Mouse (Mus musculus) midbrain, embryonic 16.5 days (tissue): ENCODE data around the gene Tubb4b. TPM values are rescaled to one million over a fixed set of nuclear protein-coding genes. Genes with fewer than 3 reads are reported as not detected.

Source experiments
- ATAC-seq: fragments of 200-750 bp; cut with Nextera tagmentation; 2 replicates; pipeline ENCODE4 v1.8.0; 2017; ENCODE audit warnings: moderate TSS enrichment
- H3K27ac ChIP-seq: fragments of 300-500 bp; sonication (generic); 2 replicates; pipeline ENCODE4 v1.5.1; 2014; ENCODE audit warnings: mild to moderate bottlenecking, low read length, mixed read lengths
- H3K27me3 ChIP-seq: fragments of 300-500 bp; sonication (generic); 2 replicates; pipeline ENCODE4 v1.6.1; 2014; ENCODE audit warnings: low read depth, low read length, mixed read lengths; ENCODE audit not compliant: control insufficient read depth, insufficient read depth
- H3K36me3 ChIP-seq: fragments of 300-500 bp; sonication (generic); 2 replicates; pipeline ENCODE4 v1.6.1; 2014; ENCODE audit warnings: mild to moderate bottlenecking, low read length, moderate library complexity, mixed read lengths; ENCODE audit not compliant: control insufficient read depth, insufficient read depth
- H3K4me1 ChIP-seq: fragments of 300-500 bp; sonication (generic); 2 replicates; pipeline ENCODE4 v1.6.1; 2014; ENCODE audit warnings: mild to moderate bottlenecking, low read length, mixed read lengths; ENCODE audit not compliant: control insufficient read depth, insufficient read depth
- H3K4me2 ChIP-seq: fragments of 300-500 bp; sonication (generic); 2 replicates; pipeline ENCODE4 v1.6.1; 2014; ENCODE audit warnings: mild to moderate bottlenecking, low read length, mixed read lengths
- H3K4me3 ChIP-seq: fragments of 300-500 bp; sonication (generic); 2 replicates; pipeline ENCODE4 v1.5.1; 2014; ENCODE audit warnings: low read depth, mild to moderate bottlenecking, low read length, moderate library complexity, mixed read lengths
- H3K9ac ChIP-seq: fragments of 300-500 bp; sonication (generic); 2 replicates; pipeline ENCODE4 v1.6.1; 2014; ENCODE audit warnings: low read depth, low read length, mixed read lengths
- H3K9me3 ChIP-seq: fragments of 300-500 bp; sonication (generic); replicated peaks from 2 replicates; pipeline ENCODE4 v1.6.1; 2014; ENCODE audit warnings: mild to moderate bottlenecking, low read length, mixed read lengths; ENCODE audit not compliant: control insufficient read depth, poor library complexity, severe bottlenecking
- WGBS: fragments of 180-500 bp; shearing (Covaris S2); extraction: QIAGEN DNeasy Blood & Tissue Kit; methylation state at CpG from one replicate; pipeline ENCODE4 v1.1.7; 2014; 5-methylcytosine and 5-hydroxymethylcytosine counted together
- polyA plus RNA-seq: library from polyadenylated mRNA; unstranded; fragments of >200 nt; fragmentation: Nextera tagmentation; extraction: Ambion mirVana; gene quantifications from 2 replicates; pipeline ENCODE4 v1.2.1, GENCODE M21; 2015

The Tubb4b gene
- polyA plus RNA-seq, 1 experiment from 2014 or later, result 421 TPM

DNA sequence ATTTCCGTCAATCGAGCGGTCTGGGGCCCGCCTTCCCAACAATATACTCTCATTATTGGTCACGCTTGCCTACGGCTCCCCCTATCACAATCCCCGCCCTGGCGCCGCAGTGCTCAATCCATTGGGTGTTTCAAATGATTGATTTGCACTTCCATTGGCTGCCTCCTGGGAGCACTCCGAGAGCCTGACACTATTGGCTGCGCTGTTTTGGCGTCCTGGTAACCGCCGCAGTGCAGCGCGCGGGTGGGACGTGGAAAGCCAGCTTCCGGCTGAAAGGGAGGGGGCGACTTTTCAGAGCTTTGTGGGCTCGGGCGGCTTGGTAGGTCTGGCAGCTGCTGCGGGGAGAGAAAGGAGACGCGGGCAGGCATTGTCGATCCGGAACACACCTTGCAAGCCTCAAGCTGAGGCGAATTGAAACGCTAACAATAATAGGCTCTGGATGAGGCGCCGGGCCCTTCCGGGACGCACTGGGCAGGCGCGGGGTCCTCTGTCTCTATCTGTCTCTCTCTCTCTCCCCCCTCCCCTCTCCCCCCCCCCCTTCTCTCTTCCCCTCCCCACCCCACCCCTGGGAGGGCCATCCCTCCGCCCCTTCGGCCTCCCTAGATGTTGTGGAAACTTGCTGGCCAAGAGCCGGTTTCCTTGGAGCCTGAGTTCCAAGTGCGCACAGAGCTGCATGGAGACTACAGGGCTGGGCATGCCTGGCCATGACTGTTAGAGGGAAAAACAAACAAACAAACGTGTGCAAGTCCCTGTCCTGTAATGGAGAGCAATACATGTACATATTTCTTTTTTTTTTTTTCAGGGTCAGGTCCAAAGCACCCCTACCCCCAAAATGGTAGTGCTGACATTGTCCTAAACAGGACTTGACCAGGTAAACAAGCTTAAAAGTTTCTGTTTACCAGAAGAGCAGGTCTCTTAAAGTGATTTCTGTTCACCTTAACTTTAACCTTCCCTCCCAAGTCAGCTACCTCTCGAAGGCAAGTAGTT is 557 bp upstream of the Tubb4b start:
- WGBS, result 2% methylated on average over 40 of the region's 41 CpGs
- Histone ChIP-seq H3K4me3 (peak overlapping the region; percentile 50), H3K27me3 (no peaks in the 10 kb centered on the region), H3K9ac (peak overlapping the region; percentile 73), H3K4me2 (peak overlapping the region; percentile 58), H3K36me3 (no peaks in the 10 kb centered on the region), H3K27ac (peak overlapping the region; percentile 97), H3K9me3 (no peaks in the 10 kb centered on the region), H3K4me1 (peaks cover 15% of the 10 kb centered on the region)
- peak; percentile 98 for ATAC-seq

DNA sequence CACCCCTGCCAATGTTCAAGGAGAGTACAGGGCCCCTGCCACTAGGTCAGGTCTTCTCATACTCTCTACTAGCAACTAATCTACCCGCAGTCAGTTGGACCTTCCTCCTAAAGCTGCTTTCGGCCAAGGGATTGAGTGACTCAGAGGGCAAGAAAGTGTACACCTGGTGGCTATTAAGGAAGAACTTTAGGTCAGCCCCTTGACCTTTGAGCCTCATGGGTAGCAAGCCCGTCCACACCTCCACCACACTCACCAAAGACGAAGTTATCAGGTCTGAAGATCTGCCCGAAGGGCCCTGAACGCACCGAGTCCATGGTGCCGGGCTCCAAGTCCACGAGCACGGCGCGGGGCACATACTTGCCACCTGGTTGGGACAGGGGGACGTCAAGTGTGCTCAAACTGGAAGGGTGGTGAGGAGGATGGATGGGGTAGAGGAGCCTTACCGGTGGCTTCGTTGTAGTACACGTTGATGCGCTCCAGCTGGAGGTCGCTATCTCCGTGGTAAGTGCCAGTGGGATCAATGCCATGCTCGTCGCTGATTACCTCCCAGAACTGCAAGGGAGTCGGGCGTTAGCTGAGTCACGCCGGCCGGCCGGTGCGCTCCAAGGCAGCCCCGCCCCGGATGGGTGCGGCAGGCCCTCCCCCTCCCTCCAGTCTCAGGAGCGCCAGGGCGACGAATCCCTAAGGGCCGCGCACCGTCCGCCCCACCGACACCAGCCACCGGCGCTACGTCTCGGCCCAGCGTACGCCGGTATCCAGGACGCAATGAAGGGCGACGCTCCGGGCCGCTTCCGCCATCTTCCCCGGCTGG is 616 bp downstream of the Tubb4b start:
- H3K36me3 ChIP-seq, result no peaks in the 10 kb centered on the region
- H3K9me3 ChIP-seq, result no peaks in the 10 kb centered on the region
- peak overlapping the region; percentile 86 for H3K9ac ChIP-seq
- peak overlapping the region; percentile 88 for H3K27ac ChIP-seq
- peak; percentile 32 for ATAC-seq
- peak overlapping the region; percentile 97 for H3K4me2 ChIP-seq
- peak overlapping the region; percentile 84 for H3K4me3 ChIP-seq
- WGBS, result 2% methylated on average over 51 of the region's 53 CpGs
- H3K4me1 ChIP-seq, result peaks cover 14% of the 10 kb centered on the region
- no peaks in the 10 kb centered on the region for H3K27me3 ChIP-seq

GRCm38 (mm10) chr2:25221331-25221772 is 3.1 kb downstream of the Tubb4b start:
- Histone ChIP-seq H3K9ac (no peak overlapping the region), H3K9me3 (no peaks in the 10 kb centered on the region), H3K4me3 (no peak overlapping the region), H3K27ac (no peak overlapping the region), H3K4me2 (no peak overlapping the region), H3K27me3 (no peaks in the 10 kb centered on the region), H3K4me1 (peaks cover 11% of the 10 kb centered on the region), H3K36me3 (no peaks in the 10 kb centered on the region)
- WGBS, result 75% methylated on average over 5 of the region's 5 CpGs
- no peak for ATAC-seq

- H3K36me3 ChIP-seq, result no peaks in the 10 kb centered on the region
- ATAC-seq, result no peak
- H3K4me2 ChIP-seq, result no peak within 1 kb of the TSS
Measured at GRCm38 (mm10) chr2:25218445-25218844, 6.1 kb downstream of the Tubb4b start, which contains the start of gene Fam166a. TSS of gene Fam166a (plus strand) at chr2:25218745.

DNA sequence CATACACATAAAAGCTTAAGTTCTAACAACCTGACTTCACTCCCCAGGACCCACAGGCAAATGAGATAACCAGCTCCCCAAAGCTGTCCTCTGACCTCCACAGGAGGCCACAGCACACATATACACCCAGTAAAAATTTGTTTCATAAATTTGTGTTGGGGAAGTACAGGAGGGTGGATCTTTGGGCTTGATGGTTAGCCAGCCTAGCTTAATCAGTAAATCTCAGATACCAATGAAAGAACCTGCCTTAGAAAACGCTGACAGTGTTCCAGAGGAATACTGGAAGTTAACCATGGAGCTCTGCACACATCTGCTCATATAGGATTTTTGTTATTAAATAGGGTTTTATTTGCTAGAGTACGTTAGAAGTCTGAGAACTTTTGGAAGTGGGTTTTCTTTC is 6.8 kb downstream of the Tubb4b start:
- H3K27me3 ChIP-seq, result no peaks in the 10 kb centered on the region
- ATAC-seq, result no peak

More at GRCm38 (mm10) chr2:25218445-25218844, 6.1 kb downstream of the Tubb4b start, which contains the start of gene Fam166a:
- no peak within 1 kb of the TSS for H3K27ac ChIP-seq
- H3K27me3 ChIP-seq, result no peaks in the 10 kb centered on the region
- no peak within 1 kb of the TSS for H3K4me3 ChIP-seq
- H3K9ac ChIP-seq, result no peak within 1 kb of the TSS
- H3K9me3 ChIP-seq, result no peaks in the 10 kb centered on the region
- H3K4me1 ChIP-seq, result peaks cover 3% of the 10 kb centered on the region

GRCm38 (mm10) chr2:25214444-25214843 is 10.1 kb downstream of the Tubb4b start, which contains the start of gene Stpg3:
TSS of gene Stpg3 (minus strand) at chr2:25214637.
- H3K27ac ChIP-seq, result no peak within 1 kb of the TSS
- H3K9me3 ChIP-seq, result no peaks in the 10 kb centered on the region
- H3K4me2 ChIP-seq, result no peak within 1 kb of the TSS
- no peak within 1 kb of the TSS for H3K4me3 ChIP-seq
- H3K4me1 ChIP-seq, result peaks cover 16% of the 10 kb centered on the region
- no peaks in the 10 kb centered on the region for H3K36me3 ChIP-seq
- H3K27me3 ChIP-seq, result no peaks in the 10 kb centered on the region
- no peak within 1 kb of the TSS for H3K9ac ChIP-seq
- no peak for ATAC-seq
- WGBS, result 67% methylated on average over 3 of the region's 3 CpGs

More for the DNA sequence above, 6.8 kb downstream of the Tubb4b start:
- Histone ChIP-seq H3K4me1 (no peaks in the 10 kb centered on the region), H3K4me2 (no peak overlapping the region), H3K36me3 (no peaks in the 10 kb centered on the region), H3K9me3 (no peaks in the 10 kb centered on the region), H3K4me3 (no peak overlapping the region), H3K27ac (no peak overlapping the region), H3K9ac (no peak overlapping the region)
- 71% methylated on average over 2 of the region's 2 CpGs for WGBS

DNA sequence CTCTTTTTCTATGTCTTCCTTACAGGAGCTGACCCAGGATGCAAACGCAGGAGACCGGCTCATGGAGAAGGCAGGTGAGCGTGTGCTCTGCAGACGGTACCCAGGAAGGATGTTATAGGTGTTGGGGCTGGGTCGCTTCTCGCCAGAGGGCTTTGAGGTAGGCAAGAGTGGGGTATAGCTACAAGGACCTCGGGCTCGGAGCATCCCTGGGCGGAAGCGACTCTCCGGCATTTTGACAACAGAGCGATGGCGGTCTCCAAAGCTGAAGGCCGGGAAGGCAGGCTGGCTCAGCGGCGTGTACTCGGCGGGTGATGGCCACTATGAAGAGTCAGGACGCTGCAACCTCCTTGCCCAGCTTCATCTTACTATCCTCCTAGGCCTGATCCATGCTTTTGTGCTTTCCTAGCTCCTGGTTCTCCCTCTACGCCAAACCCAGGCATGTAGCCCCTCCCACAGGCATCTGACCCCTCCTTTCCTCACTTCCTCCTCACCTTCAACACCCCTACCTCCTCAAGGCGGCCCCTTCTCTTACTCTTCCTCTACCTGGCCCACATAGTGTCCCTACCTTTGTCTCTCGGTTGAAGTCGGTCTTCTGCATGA is 11.1 kb downstream of the Tubb4b start:
- Histone ChIP-seq H3K4me2 (no peak overlapping the region), H3K4me1 (peaks cover 25% of the 10 kb centered on the region), H3K9me3 (no peaks in the 10 kb centered on the region), H3K27me3 (no peaks in the 10 kb centered on the region), H3K27ac (no peak overlapping the region), H3K36me3 (no peaks in the 10 kb centered on the region), H3K4me3 (no peak overlapping the region), H3K9ac (no peak overlapping the region)
- WGBS, result 72% methylated on average over 21 of the region's 23 CpGs
- ATAC-seq, result no peak

DNA sequence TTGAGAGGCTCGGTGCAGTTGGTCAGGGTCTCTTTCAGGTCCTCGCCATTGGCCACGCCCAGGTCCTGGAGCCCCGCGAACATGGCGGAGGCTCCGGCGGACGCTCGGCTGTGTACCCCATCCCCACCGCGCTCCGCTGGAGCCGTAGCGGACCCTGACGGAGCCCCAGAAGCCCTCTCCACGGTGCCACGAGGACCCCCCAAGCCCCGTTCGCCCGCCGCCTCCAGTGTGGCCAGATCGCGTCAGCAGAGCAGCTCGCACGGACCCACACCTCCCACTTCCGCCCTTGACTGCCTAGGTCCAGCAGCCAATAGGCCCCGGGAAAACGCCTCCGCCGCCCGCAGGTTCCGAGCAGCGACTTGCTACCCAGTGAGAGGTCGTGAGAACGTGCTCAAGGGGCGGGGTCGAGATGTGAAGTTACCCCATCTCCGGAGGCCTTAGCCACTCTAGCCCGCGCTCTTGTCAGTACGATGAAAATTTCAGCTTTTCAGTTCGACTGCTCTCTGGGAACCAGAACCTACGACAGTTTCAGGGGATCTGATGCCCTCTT is 13.3 kb downstream of the Tubb4b start, which contains the start of gene Nelfb:
Gene Nelfb (minus strand): TSS at position 369 of the 550 bp plus-strand sequence.
- peak within 1 kb of the TSS; percentile 87 for H3K4me3 ChIP-seq
- H3K4me2 ChIP-seq, result peak within 1 kb of the TSS; percentile 85
- no peaks in the 10 kb centered on the region for H3K27me3 ChIP-seq
- no peaks in the 10 kb centered on the region; the same call in 1 of the 2 replicates for H3K36me3 ChIP-seq
- H3K27ac ChIP-seq, result peak within 1 kb of the TSS; percentile 94
- peak; percentile 94 for ATAC-seq
- under 1% methylated on average over 44 of the region's 44 CpGs for WGBS
- peak within 1 kb of the TSS; percentile 90 for H3K9ac ChIP-seq
- peaks cover 34% of the 10 kb centered on the region for H3K4me1 ChIP-seq
- H3K9me3 ChIP-seq, result no peaks in the 10 kb centered on the region
